Mouse (Mus musculus): ENCODE data around the gene Pex14.

GRCm38 (mm10) chr4:148936727-148937126, 162.9 kb downstream of the Pex14 start:
- TF ChIP-seq CTCF (conservative IDR thresholded peaks at IDR 0.05; ENCODE audit: insufficient read depth, insufficient read length, low read depth, low read length) (no peak), POLR2A (IDR thresholded peaks at IDR 0.05; ENCODE audit: low read depth, low read length) (no peak)

Measured in kidney, adult 2 months (tissue).